Mouse (Mus musculus) midbrain, embryonic 14.5 days (tissue): Measurements from ENCODE around the gene Rnf152. TPM values are rescaled to one million over a fixed set of nuclear protein-coding genes. Genes with fewer than 3 reads are reported as not detected.

Experiments
- ATAC-seq: fragments of 200-750 bp; cut with Nextera tagmentation; 2 replicates; pipeline ENCODE4 v1.8.0; 2017; ENCODE audit warnings: moderate number of reproducible peaks, moderate library complexity; ENCODE audit not compliant: low FRiP score, low TSS enrichment
- DNase-seq: peaks from one replicate; pipeline ENCODE4 v3.0.0-alpha.2; 2015
- H3K27ac ChIP-seq: fragments of 300-500 bp; sonication (generic); replicated peaks from 2 replicates; pipeline ENCODE4 v1.5.1; 2014; ENCODE audit warnings: mild to moderate bottlenecking, low read depth, low read length, moderate library complexity
- H3K27me3 ChIP-seq: fragments of 300-500 bp; sonication (generic); 2 replicates; pipeline ENCODE4 v1.6.1; 2014; ENCODE audit warnings: low read length, control low read depth, mixed read lengths; ENCODE audit not compliant: control insufficient read depth, insufficient read depth
- H3K36me3 ChIP-seq: fragments of 300-500 bp; sonication (generic); 2 replicates; pipeline ENCODE4 v1.6.1; 2014; ENCODE audit warnings: low read length, control low read depth; ENCODE audit not compliant: control insufficient read depth, insufficient read depth
- H3K4me1 ChIP-seq: fragments of 300-500 bp; sonication (generic); 2 replicates; pipeline ENCODE4 v1.6.1; 2014; ENCODE audit warnings: mild to moderate bottlenecking, antibody characterized with exemption, low read length, control low read depth; ENCODE audit not compliant: control insufficient read depth, insufficient read depth
- H3K4me2 ChIP-seq: fragments of 300-500 bp; sonication (generic); 2 replicates; pipeline ENCODE4 v1.6.1; 2014; ENCODE audit warnings: mild to moderate bottlenecking, low read length, moderate library complexity
- H3K4me3 ChIP-seq: fragments of 300-500 bp; sonication (generic); replicated peaks from 2 replicates; pipeline ENCODE4 v1.5.1; 2014; ENCODE audit warnings: low read depth, low read length
- H3K9ac ChIP-seq: fragments of 300-500 bp; sonication (generic); replicated peaks from 2 replicates; pipeline ENCODE4 v1.6.1; 2014; ENCODE audit warnings: mild to moderate bottlenecking, low read length, moderate library complexity
- H3K9me3 ChIP-seq: fragments of 300-500 bp; sonication (generic); 2 replicates; pipeline ENCODE4 v1.6.1; 2016; ENCODE audit warnings: low read length, control low read depth, mixed read lengths; ENCODE audit not compliant: control insufficient read depth
- WGBS: fragments of 180-500 bp; shearing (Covaris S2); extraction: QIAGEN DNeasy Blood & Tissue Kit; methylation state at CpG from one replicate; pipeline ENCODE4 v1.1.7; 2014; 5-methylcytosine and 5-hydroxymethylcytosine counted together
- polyA plus RNA-seq: library from polyadenylated mRNA; unstranded; fragments of >200 nt; fragmentation: Nextera tagmentation; extraction: Ambion mirVana; gene quantifications from 2 replicates; pipeline ENCODE4 v1.2.1, GENCODE M21; 2014

The Rnf152 gene
- polyA plus RNA-seq, 1 experiment from 2014 or later: 28.9 TPM

DNA sequence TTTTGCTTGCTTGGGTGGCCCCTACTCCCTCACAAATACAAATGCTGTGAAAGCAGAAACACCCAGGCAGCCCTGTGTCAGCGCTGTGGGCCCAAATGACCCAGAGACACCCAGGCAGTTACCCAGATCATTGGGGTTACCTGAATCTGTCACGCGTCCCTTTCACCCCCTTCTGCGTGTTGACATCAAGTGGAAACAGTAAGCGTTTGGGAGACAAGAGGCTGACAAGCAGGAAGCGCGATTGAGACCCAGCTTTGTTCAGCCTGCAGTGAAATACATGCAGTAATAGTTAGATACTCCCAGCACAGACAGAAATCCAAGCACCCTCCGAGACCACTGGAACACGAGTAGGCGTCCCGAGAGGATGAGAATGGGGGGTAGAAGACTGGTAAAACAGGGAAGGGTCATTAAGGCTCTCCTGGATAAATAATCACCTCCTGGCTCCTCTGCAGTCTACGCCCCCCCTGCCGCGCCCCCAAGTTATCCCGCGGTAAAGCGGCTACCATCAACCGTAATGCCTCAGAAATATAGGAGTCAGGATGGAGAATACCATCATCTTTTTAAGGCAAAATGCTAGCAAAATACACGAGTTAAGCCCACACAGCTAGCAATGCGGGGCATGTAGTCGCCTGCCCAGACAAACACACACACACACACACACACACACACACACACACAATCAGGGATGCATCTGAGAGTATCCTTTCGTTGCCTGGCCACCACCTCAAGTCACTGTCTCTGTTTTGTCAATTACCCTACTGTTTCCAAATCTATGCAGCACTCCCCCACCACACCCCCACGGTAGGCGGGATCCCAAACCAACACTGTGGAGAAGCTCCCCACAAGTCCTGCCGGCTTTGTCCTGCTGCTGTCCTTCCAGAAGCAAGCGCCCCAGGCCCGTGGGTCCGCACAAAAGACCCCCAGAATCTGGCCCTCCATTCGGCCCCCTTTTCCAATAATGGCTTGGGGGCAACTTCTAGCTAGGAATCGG, 1.3 kb downstream of the Rnf152 start:
- H3K4me1 ChIP-seq: peaks cover 12% of the 10 kb centered on the region
- DNase-seq (peak; percentile 72), ATAC-seq (peak; percentile 60)
- H3K9me3 ChIP-seq: no peaks in the 10 kb centered on the region
- H3K4me3 ChIP-seq: peak overlapping the region; percentile 75
- peak overlapping the region; percentile 75 for H3K4me2 ChIP-seq
- peak overlapping the region; percentile 84 for H3K27ac ChIP-seq
- WGBS: 4% methylated on average over 30 of the region's 30 CpGs
- H3K27me3 ChIP-seq: no peaks in the 10 kb centered on the region
- peak overlapping the region; percentile 89 for H3K9ac ChIP-seq
- no peaks in the 10 kb centered on the region for H3K36me3 ChIP-seq

DNA sequence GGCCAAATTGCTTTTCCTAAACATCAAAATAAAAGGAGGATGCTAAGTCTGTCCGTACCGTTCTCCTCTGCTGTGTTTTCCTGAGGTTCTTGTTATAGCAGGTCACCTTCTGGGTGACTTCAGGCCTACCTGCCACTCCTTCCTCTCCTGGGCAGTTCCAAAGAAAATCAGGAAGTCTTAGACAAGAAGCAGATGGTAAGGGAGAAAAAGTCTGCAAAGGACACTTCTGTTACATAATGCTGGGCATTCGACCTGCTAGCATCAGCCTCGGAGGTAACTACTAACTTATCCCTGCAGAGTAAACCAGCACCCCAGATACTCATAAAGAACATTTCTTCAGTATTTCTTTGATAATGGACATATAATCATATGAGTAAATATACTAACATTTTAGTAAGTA, 4.7 kb downstream of the Rnf152 start:
- H3K9ac ChIP-seq: no peak overlapping the region
- H3K27ac ChIP-seq: no peak overlapping the region
- H3K4me1 ChIP-seq: peaks cover 12% of the 10 kb centered on the region
- WGBS: 95% methylated on average over 4 of the region's 4 CpGs
- no peak for ATAC-seq
- no peak for DNase-seq
- no peak overlapping the region for H3K4me2 ChIP-seq
- H3K9me3 ChIP-seq: no peaks in the 10 kb centered on the region
- no peak overlapping the region for H3K4me3 ChIP-seq
- H3K27me3 ChIP-seq: no peaks in the 10 kb centered on the region
- H3K36me3 ChIP-seq: no peaks in the 10 kb centered on the region

GRCm38 (mm10) chr1:105342305-105342704, 14.2 kb downstream of the Rnf152 start:
- ATAC-seq (no peak), DNase-seq (no peak)
- Histone ChIP-seq H3K4me3 (no peak overlapping the region), H3K4me1 (no peaks in the 10 kb centered on the region), H3K36me3 (no peaks in the 10 kb centered on the region), H3K9me3 (no peaks in the 10 kb centered on the region), H3K27me3 (no peaks in the 10 kb centered on the region), H3K4me2 (no peak overlapping the region), H3K9ac (no peak overlapping the region), H3K27ac (no peak overlapping the region)
- 94% methylated on average over 6 of the region's 6 CpGs for WGBS

GRCm38 (mm10) chr1:105340943-105341342, 15.6 kb downstream of the Rnf152 start:
- Histone ChIP-seq H3K9me3 (no peaks in the 10 kb centered on the region), H3K27me3 (no peaks in the 10 kb centered on the region), H3K9ac (no peak overlapping the region), H3K36me3 (no peaks in the 10 kb centered on the region), H3K4me2 (no peak overlapping the region), H3K27ac (no peak overlapping the region), H3K4me3 (no peak overlapping the region), H3K4me1 (no peaks in the 10 kb centered on the region)
- DNase-seq: no peak
- no peak for ATAC-seq

- 88% methylated on average over 4 of the region's 4 CpGs for WGBS
- Histone ChIP-seq H3K27ac (no peak overlapping the region), H3K9me3 (no peaks in the 10 kb centered on the region), H3K27me3 (no peaks in the 10 kb centered on the region), H3K4me2 (no peak overlapping the region), H3K4me1 (no peaks in the 10 kb centered on the region; the same call in 1 of the 2 replicates), H3K4me3 (no peak overlapping the region), H3K36me3 (no peaks in the 10 kb centered on the region), H3K9ac (no peak overlapping the region)
- DNase-seq: no peak
- ATAC-seq: no peak
These were observed 19.1 kb downstream of the Rnf152 start for GRCm38 (mm10) chr1:105337397-105337796.

DNA sequence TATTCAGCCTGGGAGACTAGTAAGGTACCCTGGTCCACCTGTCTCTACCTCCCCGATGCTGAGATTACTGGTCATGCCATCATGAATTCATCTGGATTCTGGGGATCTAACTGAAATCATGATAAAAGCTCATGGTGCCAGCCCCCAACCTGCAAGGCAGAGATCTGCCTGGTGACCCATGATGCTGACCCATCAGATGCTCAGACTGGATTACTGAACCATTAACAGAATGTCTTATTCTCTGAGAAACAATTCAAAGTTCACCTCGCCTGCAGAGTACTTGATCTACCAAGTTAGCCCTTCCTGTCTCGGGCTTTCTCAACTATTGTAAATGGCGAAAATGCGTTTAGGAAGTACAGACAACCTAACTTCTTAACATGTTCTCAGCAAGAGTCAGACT, 20.4 kb downstream of the Rnf152 start:
- DNase-seq (no peak), ATAC-seq (no peak)
- H3K9ac ChIP-seq: no peak overlapping the region

DNA sequence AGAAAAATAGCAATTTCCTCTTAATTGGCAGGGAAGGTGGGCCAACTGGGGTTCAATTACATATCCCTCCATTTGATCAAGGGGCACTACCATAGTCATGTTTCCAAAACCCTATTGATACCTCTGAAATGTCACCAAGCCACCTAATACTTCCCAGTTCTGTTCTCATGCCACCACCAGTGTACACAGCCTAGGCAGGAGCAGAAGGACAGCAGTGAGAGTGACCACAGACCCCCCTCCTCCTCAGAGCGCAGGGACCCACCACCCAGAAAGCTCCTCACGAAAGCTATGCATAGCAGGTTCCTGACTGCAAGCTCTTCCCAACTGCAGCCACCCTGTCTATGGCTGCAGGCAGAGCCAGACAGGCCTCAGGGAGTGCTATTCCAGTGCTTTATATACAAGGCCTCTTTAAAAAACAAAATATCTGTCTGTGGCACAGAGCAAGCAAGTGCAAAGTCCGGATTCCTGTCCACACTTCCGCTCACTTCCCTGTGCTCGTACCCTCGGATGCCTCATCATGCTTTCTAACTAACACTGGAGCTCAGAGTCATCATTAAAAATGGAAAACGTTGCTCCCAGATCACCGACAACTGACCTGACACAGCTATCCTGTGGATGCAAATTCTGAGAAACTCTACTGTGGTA, 24.3 kb downstream of the Rnf152 start:
- ATAC-seq (no peak), DNase-seq (no peak)
- WGBS: 65% methylated on average over 8 of the region's 8 CpGs
- Histone ChIP-seq H3K36me3 (no peaks in the 10 kb centered on the region), H3K27ac (peak overlapping the region; percentile 32; the same call in 1 of the 2 replicates), H3K4me2 (no peak overlapping the region), H3K9me3 (no peaks in the 10 kb centered on the region), H3K4me3 (no peak overlapping the region), H3K4me1 (peaks cover 14% of the 10 kb centered on the region; the same call in 1 of the 2 replicates), H3K9ac (no peak overlapping the region), H3K27me3 (no peaks in the 10 kb centered on the region)

More for the DNA sequence above, 20.4 kb downstream of the Rnf152 start:
- H3K4me1 ChIP-seq: peaks cover 9% of the 10 kb centered on the region; the same call in 1 of the 2 replicates
- no peaks in the 10 kb centered on the region for H3K27me3 ChIP-seq
- no peaks in the 10 kb centered on the region for H3K9me3 ChIP-seq
- no peak overlapping the region for H3K27ac ChIP-seq
- H3K36me3 ChIP-seq: no peaks in the 10 kb centered on the region
- 93% methylated on average over 5 of the region's 5 CpGs for WGBS
- no peak overlapping the region for H3K4me2 ChIP-seq
- H3K4me3 ChIP-seq: no peak overlapping the region

- peaks cover 14% of the 10 kb centered on the region; the same call in 1 of the 2 replicates for H3K4me1 ChIP-seq
- H3K9ac ChIP-seq: no peak overlapping the region
- H3K9me3 ChIP-seq: no peaks in the 10 kb centered on the region
- WGBS: 14% methylated on average over 5 of the region's 5 CpGs
- H3K27me3 ChIP-seq: no peaks in the 10 kb centered on the region
- no peaks in the 10 kb centered on the region for H3K36me3 ChIP-seq
- DNase-seq (peak; percentile 73), ATAC-seq (peak; percentile 72; the same call in 1 of the 2 replicates)
- H3K4me2 ChIP-seq: no peak overlapping the region
- H3K4me3 ChIP-seq: no peak overlapping the region
- H3K27ac ChIP-seq: 0 out of 2 replicates have a peak overlapping the region, but pooled peaks have one; percentile 32
These were observed 24.9 kb downstream of the Rnf152 start for GRCm38 (mm10) chr1:105331605-105332004.
